Mouse (Mus musculus): ENCODE measurements at regions not wholly inside any gene's neighbourhood (a gene's known extent, or its start where the extent isn't known, plus 50 kb on each side); places are given as distances from the start of the nearest gene placed in this dataset.

- TF ChIP-seq CTCF (IDR thresholded peaks at IDR 0.05; ENCODE audit: low read depth) (no peak), EP300 (optimal IDR thresholded peaks at IDR 0.05) (no peak)
Observed at GRCm38 (mm10) chr9:79346371-79347096, 372.1 kb downstream of the Col12a1 start.

All from stomach, postnatal 0 days (tissue).